ENCODE assay signal across 11 mouse cellular contexts in genomic region chr17:15895968-15896367, GRCm38 (mm10).
DNase-seq lines count a peak whose midpoint lies in the region; ATAC-seq lines count a peak whose summit lies in the region.
"Had no signal": no experiment of that assay in that cellular context is flagged by ENCODE, and none has a peak within 500 bp of the region (broad histone marks: within the 10 kb centered on the region; RNA-seq: fewer than 3 reads in every experiment).

No protein-coding gene starts in this region.

- H3K4me1 ChIP-seq in forebrain, embryonic 13.5 days = 0 out of 2 replicates have a peak, but pooled peaks cover 3% of the 10 kb centered on the region
- H3K4me1 ChIP-seq: limb, embryonic 15.5 days; lung, embryonic 15.5 days had no signal

- no peak overlapping the region for H3K4me2 ChIP-seq in forebrain, embryonic 13.5 days
- H3K4me2 ChIP-seq: limb, embryonic 15.5 days; lung, embryonic 15.5 days had no signal

- no peaks in the 10 kb centered on the region for H3K36me3 ChIP-seq in forebrain, embryonic 13.5 days (ENCODE audit: poor library complexity, severe bottlenecking)
- H3K36me3 ChIP-seq: limb, embryonic 15.5 days; lung, embryonic 15.5 days had no signal

- DNase-seq in embryo, embryonic 11 days = peak; percentile 44
- DNase-seq in kidney, adult 18-20 months = peak; percentile 10
- DNase-seq in mesoderm, embryonic 11.5 days (ENCODE audit: low read depth, low spot score) = peak; percentile 32
- no peak for DNase-seq in adrenal gland, postnatal 36 days
- no peak for DNase-seq in cerebellum, postnatal 25 days
- DNase-seq in left cerebral cortex, postnatal 14 days (ENCODE audit: low spot score in 2 of 2) = no peak
- DNase-seq: layer of hippocampus, adult 9-11 months; thymus, postnatal 4 days had no signal

- 5% methylated on average over 3 of the region's 3 CpGs for WGBS in forebrain, embryonic 13.5 days

- 0 out of 2 replicates have a peak, but pooled peaks have one; percentile 57 for ATAC-seq in forebrain, embryonic 13.5 days

- H3K27ac ChIP-seq in forebrain, embryonic 13.5 days = no peak overlapping the region
- H3K27ac ChIP-seq: limb, embryonic 15.5 days; lung, embryonic 15.5 days had no signal

- H3K9ac ChIP-seq in forebrain, embryonic 13.5 days = no peak overlapping the region
- H3K9ac ChIP-seq: limb, embryonic 15.5 days; lung, embryonic 15.5 days had no signal

- no peak overlapping the region for H3K4me3 ChIP-seq in forebrain, embryonic 13.5 days
- H3K4me3 ChIP-seq: limb, embryonic 15.5 days; lung, embryonic 15.5 days had no signal

- intact Hi-C loops in left cerebral cortex, postnatal 14 days (cut with DNase I) = no loop called here

- no peaks in the 10 kb centered on the region for H3K27me3 ChIP-seq in forebrain, embryonic 13.5 days
- H3K27me3 ChIP-seq: limb, embryonic 15.5 days; lung, embryonic 15.5 days had no signal

- no peaks in the 10 kb centered on the region for H3K9me3 ChIP-seq in forebrain, embryonic 13.5 days (replicated peaks)
- H3K9me3 ChIP-seq: limb, embryonic 15.5 days; lung, embryonic 15.5 days had no signal

Comparison
In these comparisons a context has a peak if more than half of its experiments do, and no peak if none do; other contexts are left out.
1. DNase-seq: peak in embryo, embryonic 11 days (single experiment), kidney, adult 18-20 months (single experiment) and mesoderm, embryonic 11.5 days (single experiment); none in adrenal gland, postnatal 36 days (0 of 2), cerebellum, postnatal 25 days (0 of 2) and left cerebral cortex, postnatal 14 days (0 of 2).